Mouse (Mus musculus) C2C12 (cell line): Measurements from ENCODE around the gene Gm39566.

Experiments used
- CEBPB ChIP-seq: IDR thresholded peaks from one replicate; pipeline ENCODE4 v1.6.1; 2011; ENCODE audit warnings: low read depth, mild to moderate bottlenecking, control low read depth, moderate library complexity
- CTCF ChIP-seq: IDR thresholded peaks from one replicate; pipeline ENCODE4 v1.5.1; 2011; ENCODE audit not compliant: control insufficient read depth, insufficient read depth, insufficient read length
- FOSL1 ChIP-seq: IDR thresholded peaks from one replicate; pipeline ENCODE4 v1.8.0; 2011; ENCODE audit warnings: mild to moderate bottlenecking, low read length; ENCODE audit not compliant: poor library complexity, insufficient read depth, severe bottlenecking
- MAX ChIP-seq: IDR thresholded peaks from one replicate; pipeline ENCODE4 v1.6.1; 2011; ENCODE audit warnings: mild to moderate bottlenecking, control low read depth
- MYOD1 ChIP-seq: IDR thresholded peaks from one replicate; pipeline ENCODE4 v1.6.1; 2011; ENCODE audit warnings: low read depth; ENCODE audit not compliant: control insufficient read depth, insufficient read length
- MYOG ChIP-seq: IDR thresholded peaks from one replicate; pipeline ENCODE4 v1.6.1; 2011; ENCODE audit not compliant: control insufficient read depth, insufficient read length; ENCODE audit errors: extremely low read depth
- USF1 ChIP-seq: IDR thresholded peaks from one replicate; pipeline ENCODE4 v1.6.1; 2011; ENCODE audit warnings: low read depth, mild to moderate bottlenecking, control low read depth, moderate library complexity

DNA sequence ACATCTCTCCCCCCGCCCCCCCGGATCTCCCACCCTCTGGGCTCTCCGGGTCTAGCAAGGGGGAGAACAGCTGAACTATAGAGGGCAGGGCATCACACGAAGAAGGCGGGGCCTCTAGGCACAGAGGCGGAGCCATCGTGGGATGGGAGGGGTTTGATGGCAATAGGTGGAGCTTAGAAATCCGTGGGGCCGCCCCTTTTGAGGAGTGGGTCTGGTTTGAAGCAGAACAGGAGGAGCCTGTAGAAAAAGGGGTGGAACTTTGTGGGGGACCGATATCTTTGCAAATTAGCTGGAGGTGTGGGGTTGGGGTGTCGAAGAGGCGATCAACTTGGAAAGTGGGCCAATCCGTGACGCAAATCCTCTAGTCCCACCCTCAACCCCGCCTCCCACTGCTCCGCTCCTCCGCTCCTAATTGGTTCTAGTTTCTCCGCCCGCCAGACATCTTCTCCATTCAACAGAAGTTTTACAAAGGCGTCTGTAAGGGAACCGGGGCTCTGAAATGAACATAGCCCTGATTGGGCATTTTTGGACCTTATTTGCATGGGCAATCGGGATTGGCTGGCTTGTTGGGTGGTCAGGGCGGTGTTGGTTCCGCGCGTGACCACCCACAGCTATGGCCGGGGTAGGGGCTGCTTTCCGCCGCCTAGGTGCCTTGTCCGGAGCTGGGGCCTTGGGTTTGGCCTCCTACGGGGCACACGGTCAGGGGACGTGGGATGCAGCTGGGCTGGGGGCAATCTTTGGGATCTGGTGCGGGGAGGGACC, 23.0 kb upstream of the Gm39566 start, which contains the start of gene Tmem256:
- TF ChIP-seq CTCF (no peak), MYOG (no peak), MAX (peak; percentile 48), USF1 (no peak), CEBPB (no peak), MYOD1 (no peak), FOSL1 (no peak)
